Mouse (Mus musculus): ENCODE data around the gene Pdzd2. TPM values are rescaled to one million over a fixed set of nuclear protein-coding genes. Genes with fewer than 3 reads are reported as not detected.

The Pdzd2 gene
- polyA plus RNA-seq, 1 experiment from 2014 or later, result 21.8 TPM

- H3K4me2 ChIP-seq, result no peak overlapping the region
- H3K27ac ChIP-seq, result no peak overlapping the region
- no peak overlapping the region for H3K4me3 ChIP-seq
- no peaks in the 10 kb centered on the region; the same call in none of the 2 replicates for H3K27me3 ChIP-seq
- H3K4me1 ChIP-seq, result peaks cover 19% of the 10 kb centered on the region
- no peak overlapping the region for H3K9ac ChIP-seq
- ATAC-seq (ENCODE audit: insufficient number of reproducible peaks, insufficient read depth, low FRiP score, low TSS enrichment, low read depth), result no peak
- H3K9me3 ChIP-seq, result no peaks in the 10 kb centered on the region
- H3K36me3 ChIP-seq, result no peaks in the 10 kb centered on the region
- 68% methylated on average over 4 of the region's 4 CpGs for WGBS
Measured at GRCm38 (mm10) chr15:12500674-12501073, 239.1 kb downstream of the Pdzd2 start.

- Histone ChIP-seq H3K4me3 (no peak overlapping the region), H3K4me1 (peaks cover 15% of the 10 kb centered on the region), H3K27me3 (no peaks in the 10 kb centered on the region), H3K9me3 (no peaks in the 10 kb centered on the region), H3K36me3 (no peaks in the 10 kb centered on the region), H3K27ac (no peak overlapping the region; the same call in 1 of the 2 replicates), H3K4me2 (no peak overlapping the region), H3K9ac (no peak overlapping the region)
- ATAC-seq (ENCODE audit: insufficient number of reproducible peaks, insufficient read depth, low FRiP score, low TSS enrichment, low read depth), result no peak
Measured at GRCm38 (mm10) chr15:12494084-12494483, 245.6 kb downstream of the Pdzd2 start.

DNA sequence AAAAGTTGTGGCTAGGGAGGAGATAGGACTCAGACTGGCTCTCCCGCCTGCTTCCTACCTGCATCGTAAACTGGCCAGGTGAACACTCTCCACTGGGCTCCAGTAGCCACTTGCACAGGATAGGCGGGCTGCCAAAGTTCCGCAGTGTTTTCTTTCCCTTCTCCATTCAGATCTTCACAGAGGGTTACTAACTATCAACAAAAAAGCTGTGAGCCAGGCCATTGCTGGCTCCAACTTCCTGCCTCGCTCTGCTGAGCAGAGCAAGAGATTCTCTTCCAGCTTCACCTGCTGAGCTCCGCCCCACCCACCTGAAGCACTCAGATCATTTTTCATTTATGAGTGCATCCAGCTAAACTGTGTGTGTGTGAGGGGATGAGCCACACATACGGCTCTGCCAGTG lies 246.5 kb downstream of the Pdzd2 start:
- no peaks in the 10 kb centered on the region for H3K9me3 ChIP-seq
- peaks cover 15% of the 10 kb centered on the region for H3K4me1 ChIP-seq
- peak overlapping the region; percentile 14; the same call in 1 of the 2 replicates for H3K4me2 ChIP-seq
- no peak overlapping the region for H3K9ac ChIP-seq
- ATAC-seq (ENCODE audit: insufficient number of reproducible peaks, insufficient read depth, low FRiP score, low TSS enrichment, low read depth), result 0 out of 2 replicates have a peak, but pooled peaks have one; percentile 28
- H3K4me3 ChIP-seq, result no peak overlapping the region
- peak overlapping the region; percentile 48; the same call in 1 of the 2 replicates for H3K27ac ChIP-seq
- WGBS, result 56% methylated on average over 7 of the region's 7 CpGs
- H3K27me3 ChIP-seq, result no peaks in the 10 kb centered on the region
- H3K36me3 ChIP-seq, result no peaks in the 10 kb centered on the region

GRCm38 (mm10) chr15:12490969-12491368 lies 248.8 kb downstream of the Pdzd2 start:
- ATAC-seq (ENCODE audit: insufficient number of reproducible peaks, insufficient read depth, low FRiP score, low TSS enrichment, low read depth), result no peak
- Histone ChIP-seq H3K27me3 (no peaks in the 10 kb centered on the region), H3K36me3 (no peaks in the 10 kb centered on the region), H3K4me1 (peaks cover 15% of the 10 kb centered on the region), H3K4me2 (no peak overlapping the region), H3K4me3 (no peak overlapping the region), H3K27ac (peak overlapping the region; percentile 49; the same call in 1 of the 2 replicates), H3K9me3 (no peaks in the 10 kb centered on the region), H3K9ac (no peak overlapping the region)
- 18% methylated on average over 3 of the region's 3 CpGs for WGBS

DNA sequence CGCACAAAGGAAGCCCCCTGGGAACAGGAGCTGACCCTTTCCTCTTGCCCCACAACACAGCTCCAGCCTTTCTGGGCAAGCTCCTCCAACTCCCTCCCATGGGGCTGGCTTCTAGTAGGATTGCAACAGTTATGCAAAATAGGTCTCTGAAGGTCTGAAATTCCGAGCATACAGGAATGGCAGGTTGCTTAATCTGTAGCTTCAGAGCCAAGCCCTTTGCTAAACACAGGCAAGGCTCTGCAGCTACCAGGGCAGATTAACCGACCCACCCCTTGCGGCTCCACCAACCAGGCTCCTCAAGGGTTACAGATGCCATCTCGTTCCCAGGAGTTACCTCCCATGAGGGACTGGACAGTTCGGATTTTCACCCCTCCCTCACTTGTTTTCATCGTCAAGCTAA lies 249.2 kb downstream of the Pdzd2 start:
- H3K27ac ChIP-seq, result no peak overlapping the region
- H3K27me3 ChIP-seq, result no peaks in the 10 kb centered on the region
- 10% methylated on average over 7 of the region's 7 CpGs for WGBS
- peaks cover 18% of the 10 kb centered on the region for H3K4me1 ChIP-seq
- ATAC-seq (ENCODE audit: insufficient number of reproducible peaks, insufficient read depth, low FRiP score, low TSS enrichment, low read depth), result no peak
- no peaks in the 10 kb centered on the region for H3K9me3 ChIP-seq
- no peak overlapping the region for H3K4me3 ChIP-seq
- H3K36me3 ChIP-seq, result no peaks in the 10 kb centered on the region
- H3K4me2 ChIP-seq, result no peak overlapping the region
- H3K9ac ChIP-seq, result no peak overlapping the region

DNA sequence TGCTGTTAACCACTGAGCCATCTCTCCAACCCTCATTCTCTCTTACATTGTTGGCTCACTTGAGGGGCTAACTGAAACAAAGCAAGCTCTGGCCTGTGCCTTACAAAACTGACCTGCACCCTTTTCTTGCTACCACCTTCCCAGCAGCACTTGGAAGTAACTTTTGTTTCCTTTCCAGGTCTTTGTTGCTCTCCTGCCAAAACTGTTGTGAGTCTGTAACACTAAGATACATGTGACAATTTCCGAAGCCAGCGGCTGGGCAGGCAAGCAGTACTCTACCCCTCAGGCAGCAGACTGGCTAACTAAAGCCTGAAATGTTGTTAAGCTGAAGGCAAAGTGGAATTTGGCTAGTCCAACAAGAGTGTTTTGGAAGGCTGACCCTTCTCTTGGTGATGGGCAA lies 251.4 kb downstream of the Pdzd2 start:
- WGBS, result 76% methylated on average over 2 of the region's 2 CpGs
- Histone ChIP-seq H3K27ac (no peak overlapping the region), H3K27me3 (no peaks in the 10 kb centered on the region), H3K4me3 (no peak overlapping the region), H3K4me2 (no peak overlapping the region), H3K36me3 (no peaks in the 10 kb centered on the region), H3K9me3 (no peaks in the 10 kb centered on the region), H3K9ac (no peak overlapping the region), H3K4me1 (peaks cover 16% of the 10 kb centered on the region)
- no peak for ATAC-seq (ENCODE audit: insufficient number of reproducible peaks, insufficient read depth, low FRiP score, low TSS enrichment, low read depth)

- Histone ChIP-seq H3K4me1 (peaks cover 26% of the 10 kb centered on the region), H3K4me2 (no peak overlapping the region), H3K27me3 (no peaks in the 10 kb centered on the region), H3K27ac (0 out of 2 replicates have a peak overlapping the region, but pooled peaks have one; percentile 39), H3K9me3 (no peaks in the 10 kb centered on the region), H3K36me3 (no peaks in the 10 kb centered on the region), H3K4me3 (no peak overlapping the region), H3K9ac (no peak overlapping the region)
- no peak for ATAC-seq (ENCODE audit: insufficient number of reproducible peaks, insufficient read depth, low FRiP score, low TSS enrichment, low read depth)
- WGBS, result 60% methylated on average over 5 of the region's 5 CpGs
Measured at GRCm38 (mm10) chr15:12481261-12481660, 258.5 kb downstream of the Pdzd2 start.

GRCm38 (mm10) chr15:12480369-12480768 lies 259.4 kb downstream of the Pdzd2 start:
- no peak overlapping the region for H3K27ac ChIP-seq
- H3K36me3 ChIP-seq, result no peaks in the 10 kb centered on the region
- H3K9ac ChIP-seq, result no peak overlapping the region
- H3K9me3 ChIP-seq, result no peaks in the 10 kb centered on the region
- peaks cover 22% of the 10 kb centered on the region for H3K4me1 ChIP-seq
- no peak for ATAC-seq (ENCODE audit: insufficient number of reproducible peaks, insufficient read depth, low FRiP score, low TSS enrichment, low read depth)
- H3K4me2 ChIP-seq, result no peak overlapping the region
- no peaks in the 10 kb centered on the region for H3K27me3 ChIP-seq
- 79% methylated on average over 3 of the region's 3 CpGs for WGBS
- H3K4me3 ChIP-seq, result no peak overlapping the region

DNA sequence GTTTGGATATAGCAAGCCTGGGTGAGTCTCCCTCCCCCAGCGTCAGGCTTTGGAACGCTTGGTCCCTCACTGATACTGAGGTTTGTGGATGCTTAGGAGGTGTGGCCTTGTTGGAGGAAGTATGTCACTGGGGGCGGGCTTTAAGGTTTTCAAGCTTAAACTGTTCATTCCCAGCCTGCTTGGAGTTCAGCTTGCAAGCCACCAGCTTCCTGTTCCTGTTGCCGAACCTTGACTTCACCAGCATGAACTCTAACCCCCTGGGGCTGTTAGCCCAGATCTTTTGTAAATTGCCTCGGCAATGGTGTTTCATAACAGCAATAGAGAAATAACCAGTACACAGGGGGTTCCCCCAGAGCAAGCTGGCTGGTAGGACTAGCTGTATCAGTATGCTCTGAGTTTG lies 260.4 kb downstream of the Pdzd2 start:
- WGBS, result 68% methylated on average over 5 of the region's 5 CpGs
- Histone ChIP-seq H3K9ac (no peak overlapping the region), H3K9me3 (no peaks in the 10 kb centered on the region), H3K4me3 (no peak overlapping the region), H3K4me2 (no peak overlapping the region), H3K27me3 (no peaks in the 10 kb centered on the region), H3K27ac (no peak overlapping the region), H3K36me3 (no peaks in the 10 kb centered on the region), H3K4me1 (peaks cover 22% of the 10 kb centered on the region)
- ATAC-seq (ENCODE audit: insufficient number of reproducible peaks, insufficient read depth, low FRiP score, low TSS enrichment, low read depth), result no peak

DNA sequence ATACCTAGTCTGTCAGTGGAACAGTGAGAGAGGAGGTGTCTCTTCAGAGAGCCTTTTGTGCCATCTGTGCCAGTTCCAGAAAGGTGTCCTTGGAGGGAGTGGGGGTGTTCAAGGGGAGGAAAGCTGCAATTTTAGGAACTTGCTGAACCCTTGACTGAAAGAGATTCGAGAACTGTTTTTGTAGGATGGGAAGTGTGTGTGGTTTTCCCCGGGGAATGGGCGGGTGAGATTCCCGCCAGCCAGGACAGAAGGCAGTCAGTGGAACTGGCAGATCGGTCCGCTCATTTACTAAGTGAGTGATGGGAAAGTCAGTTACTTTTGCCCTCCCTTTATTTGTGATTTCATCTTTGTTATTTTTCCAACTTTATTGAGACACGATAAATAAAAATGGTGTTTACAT lies 266.1 kb downstream of the Pdzd2 start:
- 71% methylated on average over 7 of the region's 7 CpGs for WGBS
- Histone ChIP-seq H3K27me3 (no peaks in the 10 kb centered on the region), H3K36me3 (no peaks in the 10 kb centered on the region), H3K4me2 (no peak overlapping the region), H3K27ac (no peak overlapping the region), H3K9ac (no peak overlapping the region), H3K4me3 (no peak overlapping the region), H3K4me1 (peaks cover 10% of the 10 kb centered on the region), H3K9me3 (no peaks in the 10 kb centered on the region)
- no peak for ATAC-seq (ENCODE audit: insufficient number of reproducible peaks, insufficient read depth, low FRiP score, low TSS enrichment, low read depth)

GRCm38 (mm10) chr15:12472646-12473045 lies 267.1 kb downstream of the Pdzd2 start:
- Histone ChIP-seq H3K4me3 (no peak overlapping the region), H3K27me3 (no peaks in the 10 kb centered on the region), H3K27ac (no peak overlapping the region), H3K4me2 (no peak overlapping the region), H3K9ac (no peak overlapping the region), H3K9me3 (no peaks in the 10 kb centered on the region), H3K4me1 (peaks cover 10% of the 10 kb centered on the region), H3K36me3 (no peaks in the 10 kb centered on the region)
- WGBS, result 95% methylated on average over 4 of the region's 4 CpGs
- ATAC-seq (ENCODE audit: insufficient number of reproducible peaks, insufficient read depth, low FRiP score, low TSS enrichment, low read depth), result no peak

DNA sequence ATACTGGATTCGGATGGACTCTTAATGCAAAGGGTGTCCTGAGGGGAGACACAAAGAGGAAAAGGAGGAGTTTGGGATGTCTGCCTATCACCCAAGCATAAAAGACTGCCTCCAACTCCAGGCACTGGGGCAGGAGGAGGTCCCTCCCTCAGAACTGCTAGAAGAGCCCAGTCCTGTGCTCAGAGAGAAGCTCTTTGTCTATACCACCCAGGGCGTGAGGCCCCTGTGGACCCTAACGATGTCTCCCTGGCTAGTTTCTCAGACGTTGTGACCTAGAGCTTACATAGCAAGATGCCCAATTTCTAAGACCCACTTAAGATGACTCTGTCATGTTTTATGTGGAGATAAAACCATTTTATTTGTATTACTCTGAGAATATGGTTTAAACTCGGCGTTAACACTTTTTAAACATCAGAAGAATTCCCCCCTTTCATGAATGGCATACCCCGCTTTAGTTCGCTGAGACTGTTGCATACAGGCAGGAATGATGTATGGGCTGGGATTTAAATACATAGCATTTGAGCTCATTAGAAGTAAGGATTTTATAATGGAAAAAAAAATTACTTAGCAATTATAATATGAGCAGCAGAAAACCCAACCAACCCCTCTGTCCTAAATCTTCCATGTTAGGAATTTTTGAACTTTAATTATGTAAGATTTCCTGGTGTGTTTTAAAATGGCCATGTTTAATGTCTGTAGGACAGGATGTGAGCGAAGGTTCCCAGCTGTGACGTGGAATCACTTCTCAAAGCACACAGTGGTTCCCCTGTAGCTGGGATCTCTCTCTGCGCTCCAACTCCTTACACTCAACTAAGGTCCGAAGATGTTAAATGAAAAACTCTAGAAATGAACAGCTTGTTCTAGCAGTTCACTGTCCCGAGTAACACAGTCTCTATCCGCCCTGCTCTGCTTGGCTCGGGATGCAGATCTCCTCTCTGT lies 268.6 kb downstream of the Pdzd2 start:
- WGBS, result 66% methylated on average over 15 of the region's 15 CpGs

More for the DNA sequence above, 268.6 kb downstream of the Pdzd2 start:
- ATAC-seq (ENCODE audit: insufficient number of reproducible peaks, insufficient read depth, low FRiP score, low TSS enrichment, low read depth), result no peak
- no peaks in the 10 kb centered on the region for H3K9me3 ChIP-seq
- no peak overlapping the region for H3K27ac ChIP-seq
- no peak overlapping the region for H3K4me3 ChIP-seq
- H3K9ac ChIP-seq, result no peak overlapping the region
- H3K4me1 ChIP-seq, result 0 out of 2 replicates have a peak, but pooled peaks cover 3% of the 10 kb centered on the region
- no peaks in the 10 kb centered on the region for H3K36me3 ChIP-seq
- no peak overlapping the region for H3K4me2 ChIP-seq
- no peaks in the 10 kb centered on the region for H3K27me3 ChIP-seq
